Mouse (Mus musculus) mesoderm, embryonic 11.5 days (tissue): Measurements from ENCODE around the gene Prkcb.

ENCODE experiments used
- DNase-seq: peaks from one replicate; pipeline ENCODE4 v3.0.0-alpha.2; 2012; ENCODE audit warnings: low read depth, low spot score

Gene Prkcb

DNA sequence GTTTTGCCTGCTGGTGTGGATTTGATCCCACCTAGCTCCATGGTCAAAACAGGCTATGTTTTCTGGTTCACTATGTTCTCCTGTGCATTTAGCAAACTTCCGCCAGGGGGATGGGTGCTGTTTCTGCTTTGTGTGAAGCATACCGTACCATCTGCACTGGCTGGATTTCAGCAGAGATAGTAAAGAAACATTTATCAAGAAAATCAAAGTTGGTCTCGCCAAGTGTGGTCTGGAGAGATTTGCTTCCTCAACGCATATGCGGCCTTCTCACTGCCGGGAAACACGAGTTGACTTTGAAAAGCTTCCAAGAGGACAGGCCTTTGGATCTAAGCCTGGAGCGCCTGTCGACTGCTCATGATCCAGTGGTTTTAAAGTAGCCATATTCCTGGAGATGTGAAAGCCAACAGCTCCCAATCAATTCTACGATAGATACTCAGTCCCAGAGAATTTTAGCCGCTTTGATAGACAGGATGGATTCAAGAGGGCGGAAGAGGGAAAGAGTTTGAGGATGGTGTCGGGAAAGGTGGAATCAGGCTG lies 223.9 kb downstream of the Prkcb start:
- no peak for DNase-seq

DNA sequence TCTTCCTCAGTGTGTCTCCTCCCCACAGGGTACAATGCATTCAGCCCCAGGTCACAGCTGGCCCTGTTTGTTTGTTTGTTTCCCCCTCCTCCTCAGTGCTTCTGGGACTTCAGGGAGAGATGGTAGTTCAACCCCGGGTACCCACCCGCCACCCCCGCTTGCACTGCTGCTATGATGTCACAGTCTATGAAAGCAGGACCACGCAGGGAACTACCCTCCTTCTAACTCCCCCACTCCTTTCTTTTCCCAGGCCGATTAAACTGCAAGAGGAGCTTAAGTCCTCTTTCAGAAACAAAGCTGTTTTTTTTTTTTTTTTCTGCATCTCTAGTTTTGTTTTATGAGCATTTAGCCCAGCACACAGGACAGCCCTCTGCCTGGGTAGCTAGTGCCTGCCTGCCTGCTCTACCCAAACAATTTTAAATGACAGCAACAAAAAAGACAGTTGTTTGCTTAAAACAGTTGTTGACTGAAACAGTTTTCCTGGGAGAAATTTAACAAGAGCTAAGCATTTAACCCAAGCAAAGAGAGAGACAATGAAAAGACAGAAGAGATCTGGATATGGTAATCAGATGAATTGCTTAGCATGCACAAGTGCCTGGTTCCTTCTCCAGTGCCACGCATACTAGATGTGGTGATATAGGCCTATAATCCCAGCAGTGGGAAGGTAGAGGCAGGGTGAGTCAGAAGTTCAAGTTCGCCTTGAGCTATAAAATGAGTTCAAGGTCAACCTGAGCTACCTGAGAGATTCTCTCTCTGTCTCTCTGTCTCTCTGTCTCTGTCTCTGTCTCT lies 232.5 kb downstream of the Prkcb start:
- no peak for DNase-seq

DNA sequence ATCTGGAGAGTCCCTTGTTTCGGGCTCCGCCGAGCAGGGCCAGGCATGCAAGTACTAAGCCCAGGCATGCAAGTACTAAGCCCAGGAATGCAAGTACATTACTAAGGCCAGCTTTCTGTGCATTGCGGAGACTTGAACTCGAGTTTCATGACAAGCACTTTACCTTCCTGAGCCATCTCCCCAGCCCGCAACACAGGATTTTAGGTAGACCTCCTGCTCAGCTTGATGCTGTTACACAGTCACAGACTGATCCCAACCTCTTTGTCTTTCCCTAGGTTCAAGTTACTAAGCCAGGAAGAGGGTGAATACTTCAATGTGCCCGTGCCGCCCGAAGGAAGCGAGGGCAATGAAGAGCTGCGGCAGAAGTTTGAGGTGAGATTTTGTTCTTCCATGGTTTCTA lies 239.7 kb downstream of the Prkcb start:
- DNase-seq, result no peak

GRCm38 (mm10) chr7:122528646-122529045 lies 240.1 kb downstream of the Prkcb start:
- DNase-seq, result no peak

GRCm38 (mm10) chr7:122533566-122534360 lies 245.2 kb downstream of the Prkcb start:
- no peak for DNase-seq

- DNase-seq, result no peak
Observed at GRCm38 (mm10) chr7:122544616-122545015, 256.1 kb downstream of the Prkcb start.

DNA sequence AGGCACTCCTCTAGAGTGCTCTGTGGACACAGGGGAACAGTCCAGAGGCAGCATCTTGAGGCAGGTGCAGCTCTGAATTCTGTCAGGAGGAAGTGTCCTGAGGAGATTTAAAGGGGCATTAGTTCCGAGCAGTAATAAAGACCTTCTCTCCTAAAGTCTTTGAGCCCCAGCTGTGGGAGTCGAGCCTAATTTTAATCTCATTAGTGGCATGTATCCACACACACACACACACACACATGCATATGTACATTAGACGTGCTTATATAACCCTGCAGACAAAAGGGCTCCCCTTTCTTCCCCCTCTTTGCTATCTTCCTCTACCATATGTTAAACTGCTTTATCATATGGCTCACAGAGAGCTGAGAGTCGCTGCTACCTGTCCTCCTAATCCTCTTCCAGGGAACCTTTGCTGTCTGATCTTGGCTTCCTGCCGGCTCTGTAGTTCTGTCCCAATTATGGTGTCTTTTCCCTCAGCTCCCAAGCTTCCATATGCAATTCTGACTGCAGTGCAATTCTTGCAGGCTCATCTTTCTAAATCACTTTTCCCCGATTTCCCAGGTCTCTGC lies 268.1 kb downstream of the Prkcb start:
- DNase-seq, result no peak

DNA sequence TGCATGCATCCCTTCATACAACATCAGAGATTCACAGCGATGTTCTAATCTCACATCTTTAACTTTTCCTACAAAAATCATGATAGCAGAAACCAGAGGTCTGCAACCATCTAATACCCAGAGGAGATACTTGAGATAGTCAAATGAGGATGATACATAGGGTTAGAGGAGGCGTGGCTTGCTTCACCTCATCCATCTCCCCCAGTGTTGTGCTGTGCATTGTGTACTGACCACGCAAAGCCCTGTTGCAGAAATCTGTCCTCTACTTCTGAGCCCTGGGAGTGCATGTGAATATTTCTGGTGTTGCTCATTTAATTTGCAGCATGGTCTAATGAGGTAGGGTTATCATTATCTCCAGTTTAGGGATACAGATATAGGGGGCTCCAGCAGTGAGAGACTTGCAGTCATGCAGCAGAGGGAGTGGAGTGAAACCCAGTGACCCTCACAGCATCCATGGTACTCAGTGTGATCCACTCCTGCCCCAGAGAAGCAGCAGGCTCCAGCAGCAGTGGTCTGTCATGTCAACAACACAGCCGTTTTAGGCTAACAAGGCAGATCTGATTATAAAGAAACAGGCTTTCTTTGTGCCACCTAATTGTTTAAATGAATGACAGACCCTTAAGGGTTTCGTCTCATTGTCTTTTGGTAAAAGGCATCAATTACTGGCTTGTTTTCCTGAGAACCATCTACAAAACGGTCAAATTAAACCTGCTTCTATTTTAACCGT lies 269.7 kb downstream of the Prkcb start:
- DNase-seq, result no peak

GRCm38 (mm10) chr7:122558912-122559311 lies 270.4 kb downstream of the Prkcb start:
- DNase-seq, result no peak

GRCm38 (mm10) chr7:122562586-122562985 lies 274.0 kb downstream of the Prkcb start:
- DNase-seq, result no peak

GRCm38 (mm10) chr7:122565371-122565770 lies 276.8 kb downstream of the Prkcb start:
- DNase-seq, result no peak

- no peak for DNase-seq
Observed at GRCm38 (mm10) chr7:122566011-122566410, 277.5 kb downstream of the Prkcb start.

DNA sequence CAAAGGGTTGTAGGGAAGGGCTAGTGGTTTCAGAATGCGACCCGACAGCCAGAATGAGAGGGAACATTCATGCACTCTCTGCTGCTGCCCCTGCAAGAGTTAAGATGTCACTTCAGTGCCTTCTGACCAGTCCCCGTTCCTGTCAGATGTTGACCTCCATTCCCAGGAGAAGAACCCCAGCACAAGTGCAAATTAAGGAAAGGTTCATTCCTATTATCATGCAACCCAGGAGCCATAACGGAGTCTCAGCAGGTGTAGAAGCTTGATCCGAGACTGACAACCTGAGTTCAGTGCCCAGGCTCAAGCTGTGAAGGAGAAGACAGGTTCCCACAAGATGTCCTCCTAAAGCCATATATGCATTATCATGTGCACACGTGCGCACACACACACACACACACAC lies 280.2 kb downstream of the Prkcb start:
- DNase-seq, result no peak

- no peak for DNase-seq
Observed at GRCm38 (mm10) chr7:122570407-122570806, 281.9 kb downstream of the Prkcb start.

- no peak for DNase-seq
Observed at GRCm38 (mm10) chr7:122573101-122573635, 284.6 kb downstream of the Prkcb start.

GRCm38 (mm10) chr7:122574418-122574817 lies 285.9 kb downstream of the Prkcb start:
- no peak for DNase-seq

- DNase-seq, result no peak
Observed at GRCm38 (mm10) chr7:122575056-122575455, 286.5 kb downstream of the Prkcb start.

DNA sequence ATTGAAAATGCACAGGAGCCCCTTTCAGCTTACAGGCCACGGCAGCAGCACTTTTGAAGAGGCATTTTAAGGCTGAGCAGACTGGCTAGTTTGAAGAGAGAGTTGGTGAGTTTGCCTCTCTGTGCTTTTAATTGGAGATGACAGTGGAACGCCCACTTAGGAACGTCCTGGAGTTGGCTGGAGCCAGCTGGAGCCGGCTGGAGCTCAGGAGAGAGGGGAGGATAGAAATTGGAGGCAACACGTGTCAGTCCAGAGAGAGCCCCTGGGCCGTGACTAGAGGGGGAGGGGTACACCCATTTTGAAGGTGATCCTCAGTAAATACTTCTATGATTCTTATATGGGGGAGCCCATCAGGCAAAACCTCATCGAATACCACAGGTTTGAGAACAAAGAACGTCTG lies 287.0 kb downstream of the Prkcb start:
- no peak for DNase-seq

DNA sequence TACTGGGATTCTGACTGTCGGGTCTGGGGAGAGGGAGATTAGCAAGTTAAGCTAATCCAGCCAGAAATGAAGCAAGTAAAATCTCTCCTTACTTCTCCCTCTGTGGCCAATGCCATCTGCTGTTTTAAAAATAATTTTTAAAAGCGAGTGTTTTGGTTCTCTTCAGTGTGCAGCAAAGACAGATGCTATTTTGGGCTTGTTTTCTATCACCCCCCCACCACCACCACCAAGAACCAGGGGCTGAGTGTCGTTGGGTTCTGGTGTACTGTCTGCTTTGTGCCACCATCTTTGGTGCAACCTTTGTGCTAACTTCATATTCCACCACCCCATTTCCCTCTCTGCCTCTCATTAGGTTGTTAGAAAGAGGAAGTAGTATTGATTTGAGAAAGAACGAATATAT lies 289.0 kb downstream of the Prkcb start:
- DNase-seq, result no peak

DNA sequence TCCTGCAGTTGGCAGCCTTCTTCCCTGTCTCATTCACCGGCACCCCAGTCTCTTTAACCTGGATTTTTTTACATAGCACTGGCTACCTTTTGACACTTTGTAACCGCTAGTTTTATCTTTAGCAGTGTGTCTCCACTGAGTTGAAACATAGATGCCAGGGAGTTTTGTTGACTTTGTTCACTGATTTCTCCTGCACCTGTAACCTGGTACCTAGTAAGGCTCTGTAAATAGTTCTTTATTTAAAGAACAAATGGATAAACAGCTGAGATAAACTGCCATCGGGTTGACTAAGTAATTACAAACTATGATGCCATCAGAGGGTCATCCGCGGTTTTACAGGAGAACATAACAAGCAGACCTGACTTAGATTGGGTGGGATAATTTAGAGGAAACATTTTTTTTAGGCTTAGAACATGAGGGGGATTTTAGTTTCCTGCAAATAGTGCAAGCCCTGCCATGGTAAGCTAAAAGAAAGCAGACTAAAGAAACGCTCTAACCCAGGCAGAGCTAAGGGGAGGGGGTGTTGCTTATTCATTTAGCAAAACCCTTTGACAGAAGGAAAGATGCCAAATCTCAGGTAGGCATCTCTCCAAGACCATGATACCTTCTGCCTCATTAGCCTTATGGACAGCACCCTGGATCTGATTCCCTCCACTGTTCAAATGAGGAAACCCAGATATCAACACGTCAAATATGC lies 291.1 kb downstream of the Prkcb start:
- DNase-seq, result no peak

GRCm38 (mm10) chr7:122580158-122580475 lies 291.6 kb downstream of the Prkcb start:
- DNase-seq, result no peak
